Mouse (Mus musculus) heart, adult 8-10 months (tissue): ENCODE measurements at regions not wholly inside any gene's neighbourhood (a gene's known extent, or its start where the extent isn't known, plus 50 kb on each side); places are given as distances from the start of the nearest gene placed in this dataset.

ENCODE experiments used
- DNase-seq: peaks from one replicate; pipeline ENCODE4 v3.0.0; 2022; ENCODE audit warnings: low spot score

- DNase-seq = no peak
These were observed 232.0 kb downstream of the Wdr72 start for GRCm38 (mm10) chr9:74342176-74342575.

DNA sequence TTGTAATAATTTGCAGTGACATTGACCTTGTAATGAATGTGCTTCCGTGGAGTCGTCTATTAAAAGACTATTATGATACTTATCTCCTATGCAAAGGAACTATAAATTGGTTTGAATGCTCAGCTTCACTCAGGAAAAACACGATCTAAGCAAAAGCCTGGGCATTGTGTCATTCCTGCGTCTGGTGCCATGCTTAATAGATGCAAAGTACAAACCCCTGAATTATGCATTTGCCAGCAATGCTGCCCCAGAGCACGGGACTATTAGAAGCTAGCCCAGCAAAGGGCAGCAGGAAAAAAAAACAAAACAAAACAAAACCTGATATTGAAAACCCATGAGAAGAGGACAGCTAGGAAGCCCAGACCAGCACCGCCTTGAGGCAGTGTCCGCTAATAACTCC is 234.9 kb downstream of the Wdr72 start:
- DNase-seq = no peak

DNA sequence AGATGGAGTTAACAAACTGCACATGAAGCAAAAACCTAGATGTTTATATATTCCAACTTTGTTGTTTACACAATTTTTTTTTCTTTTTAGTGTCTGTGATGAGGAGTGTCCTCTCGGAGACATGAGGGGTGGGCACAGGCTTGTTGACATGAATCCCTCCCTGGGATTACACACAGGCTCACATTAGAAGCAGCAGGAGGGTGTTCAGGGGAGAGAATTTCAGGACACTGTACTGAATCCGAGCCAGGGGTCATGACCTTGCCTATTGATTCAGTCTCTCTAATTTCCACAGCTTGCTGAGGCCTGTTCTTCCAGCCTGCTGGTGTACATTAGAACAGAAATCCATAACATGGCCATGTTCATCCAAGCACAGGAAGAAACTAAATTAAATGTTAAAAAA is 238.6 kb downstream of the Wdr72 start:
- DNase-seq = no peak

GRCm38 (mm10) chr9:74365930-74366438 is 255.8 kb downstream of the Wdr72 start:
- no peak for DNase-seq

DNA sequence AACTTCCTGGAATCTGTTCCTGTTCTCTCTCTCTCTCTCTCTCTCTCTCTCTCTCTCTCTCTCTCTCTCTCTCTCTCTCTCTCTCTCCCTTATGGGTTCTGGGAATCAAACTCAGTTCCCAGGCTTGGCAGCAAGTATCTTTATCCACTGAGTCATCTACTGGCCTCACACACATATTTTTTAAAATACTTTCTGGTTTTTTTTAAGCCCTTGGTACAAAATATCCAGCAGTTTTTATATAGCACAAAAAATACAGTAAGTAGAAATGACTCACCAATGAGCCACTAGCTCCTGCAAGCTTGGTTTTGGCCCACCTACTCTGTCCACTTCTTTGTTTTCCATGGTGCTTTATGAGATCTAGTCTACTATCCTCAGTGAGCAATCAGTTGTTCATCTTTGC is 266.0 kb downstream of the Wdr72 start:
- DNase-seq = no peak

GRCm38 (mm10) chr9:74377204-74377603 is 267.0 kb downstream of the Wdr72 start:
- no peak for DNase-seq

DNA sequence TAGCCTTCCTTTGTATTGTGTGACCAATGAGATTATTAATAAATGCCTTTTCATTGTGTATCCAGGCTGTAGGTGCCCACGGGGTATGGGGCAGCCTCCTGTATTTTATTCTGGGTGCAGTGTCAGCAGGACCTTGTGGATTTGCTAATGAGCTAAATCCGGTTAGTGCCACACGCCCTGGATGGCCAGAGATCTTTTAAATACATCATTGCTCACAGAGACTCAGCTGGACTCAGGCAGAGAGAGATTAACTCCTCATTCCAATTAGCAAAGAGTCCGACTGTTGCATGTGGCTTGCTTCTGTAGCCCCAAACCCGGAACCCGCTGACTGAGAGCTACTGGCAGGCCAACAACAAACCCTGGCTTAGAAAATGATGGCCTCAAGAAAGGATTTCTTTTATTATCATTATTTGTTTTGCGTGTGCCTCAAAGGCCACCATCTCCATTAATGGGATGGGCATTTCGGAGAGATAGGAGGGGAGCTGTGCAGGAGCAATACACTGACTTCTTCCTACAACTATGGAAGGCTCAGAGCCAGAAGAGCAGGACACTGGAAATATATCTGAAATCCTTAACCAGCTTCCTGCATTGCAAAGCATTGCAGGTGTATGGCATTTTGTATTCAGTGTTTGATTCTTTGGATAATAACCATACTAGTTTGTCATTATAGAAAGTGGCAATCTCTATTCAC is 274.2 kb downstream of the Wdr72 start:
- DNase-seq = no peak

DNA sequence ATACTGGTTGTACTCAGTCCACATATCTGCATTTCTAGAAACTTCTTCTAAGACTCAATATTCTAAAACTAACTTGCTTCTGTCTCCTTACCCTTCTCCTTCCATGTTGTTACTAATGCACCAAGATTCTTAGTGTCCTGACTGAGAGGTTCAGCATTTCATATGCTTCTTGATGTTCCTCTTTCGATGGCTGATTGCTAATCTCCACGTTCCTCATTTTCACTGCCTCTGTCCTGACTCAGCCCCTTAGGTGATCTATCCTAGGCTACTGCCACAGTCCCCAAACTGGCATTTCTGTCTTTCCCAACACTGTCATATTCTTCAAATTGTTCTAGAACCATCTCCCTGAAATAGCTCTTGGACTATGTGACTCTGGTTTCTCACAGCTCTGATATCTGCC is 315.4 kb downstream of the Wdr72 start:
- DNase-seq = no peak

- DNase-seq = no peak
These were observed 339.8 kb downstream of the Wdr72 start for GRCm38 (mm10) chr9:74449981-74450380.

DNA sequence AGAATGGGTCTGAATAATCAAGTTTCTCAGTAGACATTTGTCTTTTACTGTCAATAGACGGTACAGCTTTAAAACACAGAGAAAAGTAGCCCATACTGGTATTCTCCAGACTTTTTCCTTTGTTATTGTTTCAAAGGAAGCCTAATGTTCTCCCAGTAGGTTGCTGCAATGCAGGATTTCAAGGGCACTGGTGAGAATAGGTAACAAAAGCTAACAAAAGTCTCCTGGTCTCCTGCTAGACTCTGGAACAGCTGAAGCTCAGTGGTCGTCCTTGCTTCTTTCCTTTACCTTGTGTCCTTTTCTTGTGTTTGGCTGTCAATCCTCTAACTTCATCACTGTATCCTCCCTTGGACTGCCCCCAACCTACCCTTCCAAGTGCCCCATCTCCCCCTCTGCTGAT is 350.9 kb downstream of the Wdr72 start:
- DNase-seq = no peak

DNA sequence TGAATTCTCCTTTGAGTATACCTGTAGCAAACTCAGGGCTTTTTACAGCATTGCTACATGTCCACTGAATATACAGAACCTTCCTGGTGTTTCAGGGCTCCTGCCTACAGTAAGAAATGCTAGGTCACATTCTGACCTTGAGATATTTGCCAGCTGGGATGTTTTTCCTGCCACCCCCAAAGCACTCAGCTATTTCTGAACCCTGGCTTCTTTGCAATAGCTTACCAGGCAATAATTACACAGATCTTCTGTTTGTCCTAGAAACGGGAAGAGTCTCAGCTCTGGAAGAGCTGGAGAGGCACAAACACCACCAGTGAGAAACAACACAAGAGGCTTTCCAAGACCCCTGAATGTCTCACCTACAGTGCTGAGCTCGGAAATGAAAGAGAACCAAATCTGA is 366.7 kb downstream of the Wdr72 start:
- DNase-seq = no peak

DNA sequence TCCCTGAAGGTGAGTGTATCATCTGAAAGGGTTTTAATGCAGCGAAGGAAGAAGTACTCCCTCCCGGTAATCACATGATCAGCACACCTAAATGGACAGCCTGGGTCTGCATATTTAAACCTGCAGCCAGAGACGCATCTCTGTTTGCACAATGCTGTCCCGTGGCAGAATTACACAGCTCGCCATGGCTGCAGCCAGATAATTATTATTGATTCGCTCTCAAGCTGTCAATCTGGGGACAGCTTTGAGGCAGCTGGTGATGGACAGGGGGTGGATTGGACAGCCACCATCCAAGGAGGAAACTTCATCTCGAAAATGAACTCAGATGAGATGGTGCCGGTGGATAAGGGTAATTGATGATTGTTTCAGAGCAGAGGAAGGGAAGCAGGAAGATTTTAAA is 369.1 kb downstream of the Wdr72 start:
- DNase-seq = no peak

- no peak for DNase-seq
These were observed 347.8 kb upstream of the Onecut1 start for GRCm38 (mm10) chr9:74513887-74514286.

- DNase-seq = no peak
These were observed 333.2 kb upstream of the Onecut1 start for GRCm38 (mm10) chr9:74528550-74528949.

- peak; percentile 4 for DNase-seq
These were observed 331.4 kb upstream of the Onecut1 start for GRCm38 (mm10) chr9:74530317-74530716.

DNA sequence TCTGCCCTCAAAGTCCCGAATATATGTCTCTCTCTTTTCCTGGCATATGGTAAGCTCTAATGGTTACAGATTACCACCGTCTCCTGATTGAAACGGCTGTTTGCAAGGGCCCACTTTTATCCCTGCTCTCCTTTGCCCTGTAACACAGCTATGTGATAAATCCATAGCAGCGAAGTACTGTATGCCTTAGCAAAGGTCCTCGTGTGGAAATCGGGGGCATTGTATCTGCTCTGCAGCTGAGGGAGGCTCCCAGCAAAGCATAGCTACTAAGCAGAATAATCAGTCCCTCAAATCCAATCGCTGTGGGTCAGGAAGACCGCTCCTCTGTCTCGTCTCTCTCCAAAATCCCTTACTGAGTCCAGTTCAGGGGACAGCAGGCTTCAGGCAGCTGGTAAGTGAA is 331.0 kb upstream of the Onecut1 start:
- no peak for DNase-seq

GRCm38 (mm10) chr9:74531986-74532385 is 329.7 kb upstream of the Onecut1 start:
- no peak for DNase-seq

DNA sequence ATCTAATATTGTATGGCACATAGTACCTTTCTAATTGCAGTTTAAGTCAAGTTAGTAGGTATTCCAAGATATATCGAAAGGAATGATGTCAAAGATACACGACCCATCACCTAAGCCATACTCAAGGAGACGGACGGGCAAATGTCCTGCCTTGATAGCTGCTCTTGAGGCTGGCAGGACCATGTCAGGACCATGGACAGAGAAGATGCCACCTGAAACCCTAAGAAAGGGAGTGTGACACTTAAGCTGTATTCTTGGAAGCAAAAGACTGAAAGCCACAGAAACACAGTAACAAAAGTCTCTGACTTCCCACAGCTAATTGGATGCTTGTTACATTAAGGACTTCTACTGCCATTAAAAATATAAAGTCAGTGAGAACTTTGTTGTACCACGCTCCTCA is 326.7 kb upstream of the Onecut1 start:
- DNase-seq = no peak

DNA sequence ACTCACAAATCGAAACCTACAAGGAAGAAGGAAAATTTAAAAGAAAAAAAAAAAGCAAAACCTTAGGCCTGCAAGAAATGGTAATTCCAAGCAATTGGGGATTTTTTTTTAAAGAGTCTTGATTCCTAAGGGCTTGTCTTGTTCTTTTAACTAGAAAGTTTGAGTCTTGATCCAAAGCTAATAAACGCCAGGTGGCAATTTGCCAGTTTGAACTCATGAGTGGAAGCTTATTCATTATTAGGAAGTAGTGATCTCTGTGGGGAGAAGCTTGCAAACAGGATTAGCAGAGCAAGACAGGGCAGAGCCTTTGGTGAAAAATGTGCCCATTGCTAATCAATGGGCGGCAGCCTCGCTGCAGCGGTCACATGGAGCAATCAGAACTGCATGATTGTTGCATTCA is 305.6 kb upstream of the Onecut1 start:
- DNase-seq = no peak

GRCm38 (mm10) chr9:74592757-74593156 is 269.0 kb upstream of the Onecut1 start:
- no peak for DNase-seq

- DNase-seq = no peak
These were observed 267.8 kb upstream of the Onecut1 start for GRCm38 (mm10) chr9:74593970-74594369.

- DNase-seq = no peak
These were observed 257.3 kb upstream of the Onecut1 start for GRCm38 (mm10) chr9:74604415-74604814.

GRCm38 (mm10) chr9:74621957-74622356 is 239.8 kb upstream of the Onecut1 start:
- DNase-seq = no peak

DNA sequence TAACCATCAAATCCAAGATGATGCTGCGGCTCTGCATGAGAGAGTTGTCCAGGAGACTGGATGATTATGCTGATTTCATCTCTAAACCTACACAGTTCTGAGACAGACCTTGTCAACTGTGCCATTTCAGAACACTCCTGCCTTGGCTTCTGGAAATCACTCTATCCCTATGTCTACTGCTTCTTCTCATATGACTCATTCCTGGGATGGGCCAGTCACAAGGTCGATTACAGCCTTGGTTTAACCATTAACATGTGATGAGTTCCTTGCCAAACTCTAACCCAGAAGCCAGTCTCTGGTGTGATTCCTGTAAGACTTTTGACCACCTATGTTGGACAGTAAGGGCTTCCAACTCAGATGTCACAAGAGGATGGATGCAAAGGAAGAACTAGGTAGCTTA is 216.3 kb upstream of the Onecut1 start:
- no peak for DNase-seq
